Mouse (Mus musculus): ENCODE results near the gene Arhgef25.

The Arhgef25 gene

GRCm38 (mm10) chr10:127185101-127185500 lies 4.8 kb downstream of the Arhgef25 start:
- no peak for DNase-seq

- no peak for DNase-seq
These were observed 6.1 kb downstream of the Arhgef25 start for GRCm38 (mm10) chr10:127183759-127184158.

- DNase-seq: no peak
These were observed 7.3 kb downstream of the Arhgef25 start for GRCm38 (mm10) chr10:127182624-127183023.

GRCm38 (mm10) chr10:127181566-127181965 lies 8.3 kb downstream of the Arhgef25 start:
- DNase-seq: no peak

- DNase-seq: no peak
These were observed 9.2 kb downstream of the Arhgef25 start for GRCm38 (mm10) chr10:127180695-127181047.

GRCm38 (mm10) chr10:127179871-127180694 lies 9.8 kb downstream of the Arhgef25 start, which contains the start of gene Slc26a10:
Slc26a10 (minus strand) TSS chr10:127180645.
- no peak for DNase-seq

GRCm38 (mm10) chr10:127178286-127179027 lies 11.4 kb downstream of the Arhgef25 start:
- no peak for DNase-seq

- peak; percentile 79 for DNase-seq
These were observed 12.2 kb downstream of the Arhgef25 start for GRCm38 (mm10) chr10:127177719-127178118.

GRCm38 (mm10) chr10:127177235-127177634 lies 12.6 kb downstream of the Arhgef25 start:
- DNase-seq: no peak

- no peak for DNase-seq
These were observed 13.1 kb downstream of the Arhgef25 start for GRCm38 (mm10) chr10:127176756-127177155.

GRCm38 (mm10) chr10:127176228-127176627 lies 13.7 kb downstream of the Arhgef25 start:
- no peak for DNase-seq

- DNase-seq: no peak
These were observed 15.7 kb downstream of the Arhgef25 start for GRCm38 (mm10) chr10:127174170-127174569.

GRCm38 (mm10) chr10:127173148-127174065 lies 16.5 kb downstream of the Arhgef25 start:
- DNase-seq: no peak

GRCm38 (mm10) chr10:127171631-127172200 lies 18.2 kb downstream of the Arhgef25 start:
- DNase-seq: no peak

- peak; percentile 87 for DNase-seq
These were observed 19.0 kb downstream of the Arhgef25 start for GRCm38 (mm10) chr10:127170837-127171272.

- DNase-seq: no peak
These were observed 19.9 kb downstream of the Arhgef25 start for GRCm38 (mm10) chr10:127170002-127170401.

- no peak for DNase-seq
These were observed 22.2 kb downstream of the Arhgef25 start for GRCm38 (mm10) chr10:127167614-127168192.

GRCm38 (mm10) chr10:127166771-127167613 lies 22.9 kb downstream of the Arhgef25 start:
- DNase-seq: no peak

- DNase-seq: no peak
These were observed 23.5 kb downstream of the Arhgef25 start for GRCm38 (mm10) chr10:127166404-127166715.

- DNase-seq: peak; percentile 55
These were observed 24.1 kb downstream of the Arhgef25 start for GRCm38 (mm10) chr10:127165654-127166403.

GRCm38 (mm10) chr10:127165354-127165653 lies 24.6 kb downstream of the Arhgef25 start:
- DNase-seq: no peak

Data from kidney, adult 18-20 months (tissue).